Mouse (Mus musculus): ENCODE results near the gene Piwil4.

Piwil4 gene

GRCm38 (mm10) chr9:14740151-14740924 is at the start of gene Piwil4:
Piwil4 (minus strand) TSS chr9:14740733.
- DNase-seq (ENCODE audit: low spot score in 2 of 2), result no peak

GRCm38 (mm10) chr9:14787356-14787755 is 46.8 kb upstream of the Piwil4 start:
- no peak for DNase-seq (ENCODE audit: low spot score in 2 of 2)

GRCm38 (mm10) chr9:14784039-14785002 is 43.8 kb upstream of the Piwil4 start, which contains the start of the genes Mre11a and Ankrd49:
Mre11a (plus strand) TSS chr9:14784654.
Ankrd49 (minus strand) TSS chr9:14784856.
- peak; percentile 90 to 93 for DNase-seq (ENCODE audit: low spot score in 2 of 2)

- DNase-seq (ENCODE audit: low spot score in 2 of 2), result no peak
Observed at GRCm38 (mm10) chr9:14778341-14778740, 37.8 kb upstream of the Piwil4 start.

- no peak for DNase-seq (ENCODE audit: low spot score in 2 of 2)
Observed at GRCm38 (mm10) chr9:14773813-14774212, 33.3 kb upstream of the Piwil4 start.

GRCm38 (mm10) chr9:14772074-14772473 is 31.5 kb upstream of the Piwil4 start:
- DNase-seq (ENCODE audit: low spot score in 2 of 2), result no peak

GRCm38 (mm10) chr9:14770803-14771471 is 30.4 kb upstream of the Piwil4 start, which contains the start of gene 1700012B09Rik:
1700012B09Rik (minus strand) TSS chr9:14771030.
- DNase-seq (ENCODE audit: low spot score in 2 of 2), result no peak

- DNase-seq (ENCODE audit: low spot score in 2 of 2), result no peak
Observed at GRCm38 (mm10) chr9:14769811-14770210, 29.3 kb upstream of the Piwil4 start.

GRCm38 (mm10) chr9:14764765-14765164 is 24.2 kb upstream of the Piwil4 start:
- DNase-seq (ENCODE audit: low spot score in 2 of 2), result peak in 1 of 2 experiments; percentile 68

GRCm38 (mm10) chr9:14759261-14759660 is 18.7 kb upstream of the Piwil4 start:
- DNase-seq (ENCODE audit: low spot score in 2 of 2), result no peak

- DNase-seq (ENCODE audit: low spot score in 2 of 2), result no peak
Observed at GRCm38 (mm10) chr9:14758590-14758989, 18.1 kb upstream of the Piwil4 start.

GRCm38 (mm10) chr9:14754469-14754868 is 13.9 kb upstream of the Piwil4 start:
- no peak for DNase-seq (ENCODE audit: low spot score in 2 of 2)

GRCm38 (mm10) chr9:14753947-14754346 is 13.4 kb upstream of the Piwil4 start:
- DNase-seq (ENCODE audit: low spot score in 2 of 2), result no peak

GRCm38 (mm10) chr9:14752001-14752522 is 11.5 kb upstream of the Piwil4 start, which contains the start of gene Fut4:
Fut4 (minus strand) TSS chr9:14752393.
- DNase-seq (ENCODE audit: low spot score in 2 of 2), result peak; percentile 26 to 74

- DNase-seq (ENCODE audit: low spot score in 2 of 2), result peak; percentile 17 to 67
Observed at GRCm38 (mm10) chr9:14751503-14752000, 11.0 kb upstream of the Piwil4 start.

GRCm38 (mm10) chr9:14750901-14751502 is 10.5 kb upstream of the Piwil4 start:
- DNase-seq (ENCODE audit: low spot score in 2 of 2), result no peak

GRCm38 (mm10) chr9:14739498-14740150 is 909 bp downstream of the Piwil4 start:
- no peak for DNase-seq (ENCODE audit: low spot score in 2 of 2)

- DNase-seq (ENCODE audit: low spot score in 2 of 2), result no peak
Observed at GRCm38 (mm10) chr9:14730941-14731541, 9.5 kb downstream of the Piwil4 start.

GRCm38 (mm10) chr9:14728365-14728764 is 12.2 kb downstream of the Piwil4 start:
- no peak for DNase-seq (ENCODE audit: low spot score in 2 of 2)

GRCm38 (mm10) chr9:14726629-14727028 is 13.9 kb downstream of the Piwil4 start:
- no peak for DNase-seq (ENCODE audit: low spot score in 2 of 2)
